ENCODE assay signal across 32 mouse cellular contexts in genomic region chr7:84503163-84503562, GRCm38 (mm10). TPM values are rescaled to one million over a fixed set of nuclear protein-coding genes. Genes with fewer than 3 reads are reported as not detected.
"Had no signal": no experiment of that assay in that cellular context is flagged by ENCODE, and none has a peak within 500 bp of the region (broad histone marks: within the 10 kb centered on the region; RNA-seq: fewer than 3 reads in every experiment).

No protein-coding gene starts in this region.

- H3K27me3 ChIP-seq: limb, embryonic 12.5 days; limb, embryonic 13.5 days; limb, embryonic 15.5 days; liver, embryonic 12.5 days; liver, embryonic 13.5 days; liver, embryonic 15.5 days; lung, embryonic 15.5 days; megakaryocyte, embryonic 14.5 days; midbrain, embryonic 12.5 days; midbrain, embryonic 13.5 days; midbrain, embryonic 15.5 days had no signal

- ATAC-seq: liver, embryonic 12.5 days; liver, postnatal 0 days; lung, postnatal 0 days; midbrain, embryonic 13.5 days; midbrain, embryonic 15.5 days; midbrain, embryonic 16.5 days had no signal

- DNase-seq: left cerebral cortex, postnatal 4 days; liver; liver, embryonic 13.5 days; liver, postnatal 0 days; lung, adult 18-20 months; lung, adult 2 months; lung, embryonic 14.5 days; lung, postnatal 10 days; lung, postnatal 14 days; lung, postnatal 36 days; lung, postnatal 4 days; midbrain, embryonic 14.5 days had no signal

RNA-seq across cellular contexts. Expression of gene Gm2115, which starts 25.6 kb away (rescaled TPM):
- total RNA-seq: liver, adult 2 months; megakaryocyte progenitor cell, adult 5-6 weeks; megakaryocyte, adult 5-6 weeks; megakaryocyte-erythroid progenitor cell, adult 5-6 weeks; monocyte, adult 5-6 weeks had no signal
- polyA plus RNA-seq: liver, embryonic 11.5 days; liver, embryonic 14.5 days; macrophage had no signal
